Comparison of ENCODE assay signal across 28 mouse cellular contexts in the genomic region with DNA sequence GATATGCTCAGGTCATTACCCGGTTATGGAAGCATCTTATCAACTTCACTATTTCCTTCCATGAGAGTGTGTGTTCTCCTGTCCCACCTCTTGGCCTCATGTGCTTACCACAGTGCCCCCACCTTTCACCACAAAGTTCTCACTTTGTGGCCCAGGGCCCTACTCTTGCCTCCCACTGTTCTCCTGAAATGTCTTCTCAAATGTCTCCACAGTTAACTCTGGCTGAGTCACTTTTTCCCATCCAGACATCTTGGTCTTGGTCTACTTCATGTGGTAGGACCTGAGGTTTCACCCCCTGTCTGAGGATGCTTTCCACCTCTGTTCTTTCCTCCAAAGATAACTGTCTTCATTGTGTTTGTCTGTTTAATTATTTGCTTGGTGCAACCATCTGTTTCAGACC.
DNase-seq lines count a peak whose midpoint lies in the region; ATAC-seq and TF ChIP-seq lines count a peak whose summit lies in the region.
"Had no signal": no experiment of that assay in that cellular context is flagged by ENCODE, and none has a peak within 500 bp of the region (broad histone marks: within the 10 kb centered on the region; RNA-seq: fewer than 3 reads in every experiment).

No protein-coding gene starts in this region.

- H3K9ac ChIP-seq in CH12.LX (ENCODE audit: insufficient read depth, low read depth): no peak overlapping the region
- H3K9ac ChIP-seq in intestine, postnatal 0 days (ENCODE audit: low read depth, low read length): no peak overlapping the region
- H3K9ac ChIP-seq: forebrain, embryonic 13.5 days; heart, embryonic 13.5 days; hindbrain, embryonic 14.5 days; intestine, embryonic 15.5 days had no signal

- H3K4me2 ChIP-seq in CH12.LX (ENCODE audit: insufficient read depth, low read depth, poor library complexity, severe bottlenecking): no peak overlapping the region
- H3K4me2 ChIP-seq in intestine, postnatal 0 days (replicated peaks; ENCODE audit: low read depth): no peak overlapping the region
- H3K4me2 ChIP-seq: forebrain, embryonic 13.5 days; heart, embryonic 13.5 days; hindbrain, embryonic 14.5 days; intestine, embryonic 15.5 days had no signal

- 63% methylated on average over 1 of the region's 1 CpGs for WGBS in intestine, postnatal 0 days

- no peak overlapping the region for H3K4me3 ChIP-seq in CH12.LX (replicated peaks in 1 of 3; ENCODE audit: low read depth in 2 of 3, low read length in 2 of 3, poor library complexity in 1 of 3)
- H3K4me3 ChIP-seq in intestine, postnatal 0 days (ENCODE audit: low read depth, low read length): no peak overlapping the region
- H3K4me3 ChIP-seq: forebrain, embryonic 10.5 days; forebrain, embryonic 13.5 days; heart, adult 2 months; heart, embryonic 10.5 days; heart, embryonic 13.5 days; intestine, embryonic 15.5 days had no signal

- ATAC-seq in activated CD4-positive, CD25-positive, alpha-beta regulatory T cell, adult 4 months: peak; percentile 47
- 0 out of 2 replicates have a peak, but pooled peaks have one; percentile 14 for ATAC-seq in megakaryocyte progenitor cell, adult 5-6 weeks (replicated peaks; ENCODE audit: poor library complexity)
- ATAC-seq in intestine, postnatal 0 days: no peak
- ATAC-seq: forebrain, embryonic 13.5 days; forebrain, embryonic 16.5 days; hindbrain, postnatal 0 days; intestine, embryonic 15.5 days had no signal

- in situ Hi-C loops in CH12.LX (cut with MboI; ENCODE audit: low pct_ligation_motif_present, low pct_unique_long_range_greater_than_20kb, low sequenced_read_pairs): no loop called here

- H3K27me3 ChIP-seq in CH12.LX (replicated peaks): no peaks in the 10 kb centered on the region
- H3K27me3 ChIP-seq in intestine, postnatal 0 days (replicated peaks; ENCODE audit: control insufficient read depth, insufficient read depth, low read length): no peaks in the 10 kb centered on the region; the same call in 1 of the 2 replicates
- H3K27me3 ChIP-seq: forebrain, embryonic 13.5 days; intestine, embryonic 15.5 days had no signal

- no peaks in the 10 kb centered on the region for H3K79me2 ChIP-seq in CH12.LX (replicated peaks; ENCODE audit: control insufficient read depth, extremely low read depth, insufficient read depth, poor library complexity, severe bottlenecking)

- TF ChIP-seq CTCF in CH12.LX (conservative IDR thresholded peaks at IDR 0.05 in 1 of 2, IDR thresholded peaks at IDR 0.05 in 1 of 2; ENCODE audit: low read depth in 2 of 2, low read length in 2 of 2): no peak
- no peak for TF ChIP-seq CTCF in intestine, postnatal 0 days (IDR thresholded peaks at IDR 0.05; ENCODE audit: low read depth)

- peaks cover 0 to 40% of the 10 kb centered on the region in 2 experiments for H3K36me3 ChIP-seq in CH12.LX (replicated peaks in 1 of 2; ENCODE audit: control insufficient read depth in 1 of 2, insufficient read depth in 1 of 2, low read length in 1 of 2)
- H3K36me3 ChIP-seq in intestine, postnatal 0 days (ENCODE audit: control insufficient read depth, insufficient read depth): no peaks in the 10 kb centered on the region
- H3K36me3 ChIP-seq: forebrain, embryonic 10.5 days; heart, embryonic 10.5 days; heart, embryonic 13.5 days; intestine, embryonic 15.5 days had no signal

- DNase-seq in CD4-positive helper T cell, adult 2 months (ENCODE audit: low read depth, low spot score): peak; percentile 74
- peak; percentile 81 for DNase-seq in CH12.LX (ENCODE audit: extremely low read depth)
- DNase-seq in cerebellum, adult 9-11 months: no peak
- DNase-seq in layer of hippocampus, adult 11-12 months (ENCODE audit: low spot score): no peak
- DNase-seq in embryo, embryonic 10.5 days (ENCODE audit: low spot score): no peak
- DNase-seq: adrenal gland, adult 8-10 months; adrenal gland, postnatal 25 days; B cell, adult 2 months; cerebellum, adult 11-12 months; cerebellum, postnatal 10 days; cerebellum, postnatal 36 days; gastrocnemius, postnatal 10 days; gastrocnemius, postnatal 36 days; heart, adult 2 months; heart, postnatal 14 days; heart, postnatal 4 days; kidney, adult 18-20 months had no signal

- no peaks in the 10 kb centered on the region for H3K9me3 ChIP-seq in CH12.LX (replicated peaks; ENCODE audit: low read length)
- no peaks in the 10 kb centered on the region for H3K9me3 ChIP-seq in intestine, postnatal 0 days (ENCODE audit: control insufficient read depth)
- H3K9me3 ChIP-seq: forebrain, embryonic 10.5 days; forebrain, embryonic 13.5 days; heart, embryonic 10.5 days; heart, embryonic 13.5 days; intestine, embryonic 15.5 days had no signal

- peak; percentile 74 for TF ChIP-seq EP300 in CH12.LX (IDR thresholded peaks at IDR 0.05; ENCODE audit: low read length)

- TF ChIP-seq RAD21 in CH12.LX (IDR thresholded peaks at IDR 0.05; ENCODE audit: low read depth, low read length): no peak

- peaks cover 8 to 27% of the 10 kb centered on the region in 2 experiments; a peak in 3 of 4 replicates for H3K4me1 ChIP-seq in CH12.LX (ENCODE audit: control insufficient read depth in 1 of 2, insufficient read depth in 2 of 2)
- no peaks in the 10 kb centered on the region for H3K4me1 ChIP-seq in intestine, postnatal 0 days (replicated peaks; ENCODE audit: control insufficient read depth, insufficient read depth, low read length)
- H3K4me1 ChIP-seq: forebrain, embryonic 10.5 days; forebrain, embryonic 13.5 days; intestine, embryonic 15.5 days had no signal

- no peak for TF ChIP-seq POLR2A in CH12.LX (IDR thresholded peaks at IDR 0.05; ENCODE audit: low read depth, low read length)

- dilution Hi-C loops in CH12.LX (cut with MboI; ENCODE audit: extremely low pct_ligation_motif_present, extremely low pct_unique_long_range_greater_than_20kb, low sequenced_read_pairs): no loop called here

- H3K27ac ChIP-seq in CH12.LX (ENCODE audit: insufficient read depth, low read depth): no peak overlapping the region
- no peak overlapping the region for H3K27ac ChIP-seq in intestine, postnatal 0 days (ENCODE audit: low read depth, low read length)
- H3K27ac ChIP-seq: forebrain, embryonic 10.5 days; forebrain, embryonic 13.5 days; heart, adult 2 months; heart, embryonic 10.5 days; heart, embryonic 13.5 days; hindbrain, embryonic 14.5 days; hindbrain, postnatal 0 days; intestine, embryonic 15.5 days had no signal

TF ChIP-seq in CH12.LX, 34 proteins besides CTCF, POLR2A, EP300 and RAD21:
- TF ChIP-seq JUND (conservative IDR thresholded peaks at IDR 0.05; ENCODE audit: low read depth, low read length) (peak; percentile 97), MYC (IDR thresholded peaks at IDR 0.05; ENCODE audit: low read depth, low read length) (peak; percentile 53; the same call in 1 of the 2 replicates), TBP (conservative IDR thresholded peaks at IDR 0.05; ENCODE audit: low read depth, low read length) (no peak), MEF2A (IDR thresholded peaks at IDR 0.05; ENCODE audit: borderline replicate concordance, low read depth, low read length) (no peak), ZC3H11A (IDR thresholded peaks at IDR 0.05; ENCODE audit: low read depth, low read length) (no peak), BHLHE40 (IDR thresholded peaks at IDR 0.05; ENCODE audit: low read depth, low read length) (peak; percentile 61), MAX (IDR thresholded peaks at IDR 0.05; ENCODE audit: low read length) (peak; percentile 53; the same call in 1 of the 2 replicates), MAFK (IDR thresholded peaks at IDR 0.05; ENCODE audit: insufficient replicate concordance, low read length) (peak; percentile 82), USF1 (IDR thresholded peaks at IDR 0.05; ENCODE audit: low read depth, low read length) (no peak), HCFC1 (IDR thresholded peaks at IDR 0.05; ENCODE audit: low read depth, low read length) (no peak), MXI1 (IDR thresholded peaks at IDR 0.05; ENCODE audit: low read depth, low read length) (no peak), KAT2A (IDR thresholded peaks at IDR 0.05; ENCODE audit: insufficient replicate concordance, low read length) (no peak), TCF12 (IDR thresholded peaks at IDR 0.05; ENCODE audit: low read depth, low read length) (0 out of 2 replicates have a peak, but pooled peaks have one; percentile 14), ETS1 (conservative IDR thresholded peaks at IDR 0.05; ENCODE audit: low read depth, low read length) (peak; percentile 58; the same call in 1 of the 2 replicates), MAZ (IDR thresholded peaks at IDR 0.05; ENCODE audit: low read depth, low read length) (peak; percentile 17; the same call in 1 of the 2 replicates), SMC3 (IDR thresholded peaks at IDR 0.05; ENCODE audit: low read depth, low read length) (no peak; the same call in 1 of the 2 replicates), JUN (IDR thresholded peaks at IDR 0.05; ENCODE audit: insufficient read depth, low read depth, low read length) (peak; percentile 70; the same call in 1 of the 2 replicates), POLR2AphosphoS2 (IDR thresholded peaks at IDR 0.05; ENCODE audit: low read depth, low read length) (no peak), ZKSCAN1 (IDR thresholded peaks at IDR 0.05; ENCODE audit: borderline replicate concordance, low read depth, low read length) (no peak), IRF4 (IDR thresholded peaks at IDR 0.05; ENCODE audit: low read depth, low read length) (peak; percentile 58; the same call in 1 of the 2 replicates), USF2 (conservative IDR thresholded peaks at IDR 0.05; ENCODE audit: low read depth, low read length) (no peak)

Comparison
In these comparisons a context has a peak if more than half of its experiments do, and no peak if none do; other contexts are left out.
1. DNase-seq: peak in CD4-positive helper T cell, adult 2 months (single experiment) and CH12.LX (single experiment); none in cerebellum, adult 9-11 months (single experiment), layer of hippocampus, adult 11-12 months (single experiment) and embryo, embryonic 10.5 days (single experiment).